Mouse (Mus musculus) frontal cortex, postnatal 36 days (tissue): ENCODE measurements at regions not wholly inside any gene's neighbourhood (a gene's known extent, or its start where the extent isn't known, plus 50 kb on each side); places are given as distances from the start of the nearest gene placed in this dataset.

Experiments used
- DNase-seq, 2 experiments: peaks; one replicate each; pipeline ENCODE4 v3.0.0; 2022; ENCODE audit warnings: low spot score in 2 of 2

DNA sequence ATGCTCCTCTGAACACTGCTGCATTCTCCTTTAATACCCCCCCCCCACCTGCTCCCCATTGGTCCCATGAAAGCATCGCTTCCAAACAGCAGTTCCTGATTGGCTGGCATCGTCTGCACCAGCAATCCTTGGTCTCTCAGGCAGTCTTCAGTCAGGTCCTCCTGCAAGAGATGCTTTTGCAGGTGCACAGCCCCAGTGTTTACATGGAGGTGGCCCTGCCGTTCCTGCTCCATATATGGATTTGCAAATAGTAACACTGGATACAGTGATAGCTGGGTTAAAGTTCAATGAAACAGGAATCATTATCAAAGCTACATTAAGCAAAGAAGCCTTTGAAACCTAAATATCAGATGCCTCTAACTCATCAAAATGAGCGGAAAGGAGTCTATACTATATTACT lies 170.1 kb upstream of the Fat1 start:
- no peak for DNase-seq

- DNase-seq, result no peak
These were observed 169.6 kb upstream of the Fat1 start for GRCm38 (mm10) chr8:44765677-44766076.

DNA sequence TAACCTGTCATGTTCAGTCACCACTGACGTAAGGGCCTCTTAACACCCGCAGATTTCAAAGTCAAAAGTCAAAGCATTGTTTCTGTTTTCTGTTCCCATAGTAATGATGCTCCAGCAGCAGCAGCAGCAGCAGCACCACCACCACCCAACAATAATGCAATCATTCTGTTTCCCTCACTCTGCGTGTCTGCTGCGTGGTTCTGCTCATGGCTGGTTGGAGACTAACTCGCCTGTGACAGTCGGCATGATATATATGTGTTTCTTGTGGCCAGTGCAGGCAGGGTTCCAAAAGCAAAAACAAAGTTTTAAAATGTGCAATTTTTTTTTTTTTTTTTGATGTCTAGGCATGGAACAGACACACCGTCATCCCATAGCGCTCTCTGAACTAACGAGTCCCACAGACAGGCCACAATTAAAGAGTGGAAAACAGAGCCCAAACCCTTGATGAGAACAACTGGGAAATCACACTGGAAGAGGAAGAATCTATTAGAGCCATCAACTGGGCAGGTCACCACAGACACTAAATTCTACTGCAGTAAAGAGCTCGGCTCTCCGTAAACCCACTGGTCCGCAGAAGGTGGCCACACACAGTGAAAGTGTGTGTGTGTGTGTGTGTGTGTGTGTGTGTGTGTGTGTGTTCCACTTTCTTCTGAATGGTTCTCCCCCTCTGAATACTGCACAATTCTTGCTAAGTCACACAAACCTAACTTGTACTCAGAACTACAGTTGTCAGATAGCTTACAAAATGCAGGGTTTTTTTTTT lies 169.0 kb upstream of the Fat1 start:
- no peak for DNase-seq

DNA sequence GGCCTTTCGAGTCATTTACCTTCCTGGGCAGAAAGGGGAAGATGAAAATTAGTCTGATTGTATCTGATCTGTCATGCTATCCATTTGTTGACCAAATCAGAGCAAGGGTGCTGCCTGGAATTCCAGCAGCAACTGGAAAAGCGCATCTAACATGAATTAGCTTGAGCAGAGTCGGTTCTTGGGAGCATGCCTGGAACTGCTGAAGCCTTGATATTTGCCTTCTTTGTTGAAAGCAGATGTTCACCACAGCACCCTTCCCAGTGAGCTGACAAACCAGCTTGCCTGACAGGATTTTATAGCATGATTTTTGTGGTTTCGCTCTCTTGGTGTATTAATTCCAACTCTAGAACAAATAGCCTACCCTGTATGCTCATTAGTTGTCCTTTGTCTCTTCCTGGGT lies 168.0 kb upstream of the Fat1 start:
- no peak for DNase-seq

GRCm38 (mm10) chr8:44779212-44779611 lies 156.0 kb upstream of the Fat1 start:
- no peak for DNase-seq

DNA sequence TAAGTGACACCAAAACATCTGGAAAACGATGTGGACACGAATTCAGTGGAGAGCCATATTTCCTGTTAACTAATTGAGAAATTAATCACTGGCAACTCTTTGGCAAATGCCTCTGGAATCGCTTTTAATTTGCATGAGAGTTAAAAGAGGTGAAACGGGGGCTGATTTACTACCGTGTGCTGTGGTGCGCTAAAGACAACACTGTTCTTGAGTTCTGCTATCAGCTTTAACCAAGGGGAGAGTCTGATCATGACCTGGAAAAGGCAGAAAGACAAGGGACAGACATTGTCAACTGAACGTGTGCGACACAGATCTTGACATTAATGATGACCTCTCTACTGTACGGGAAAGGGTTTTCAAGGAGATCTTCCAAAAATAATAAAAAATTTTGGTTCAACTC lies 152.8 kb upstream of the Fat1 start:
- no peak for DNase-seq

DNA sequence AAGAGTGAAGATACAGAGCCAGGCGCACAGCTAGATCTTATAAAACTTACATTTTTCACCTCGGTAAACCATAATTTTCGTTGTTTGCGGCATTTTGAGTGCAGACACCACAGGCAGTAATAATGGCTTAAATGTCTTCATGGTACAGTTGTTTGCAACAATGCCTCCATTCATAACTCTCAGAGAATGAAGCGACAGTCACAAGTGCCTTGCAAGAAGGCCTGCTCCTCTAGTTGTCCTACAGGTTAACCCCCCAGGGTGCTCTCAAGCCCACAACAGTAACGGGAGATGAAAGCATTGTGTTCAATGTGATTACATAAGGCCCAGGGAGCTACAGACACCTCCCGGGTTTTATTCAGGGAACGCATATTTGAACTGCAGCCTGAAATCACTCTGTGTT lies 150.1 kb upstream of the Fat1 start:
- no peak for DNase-seq

DNA sequence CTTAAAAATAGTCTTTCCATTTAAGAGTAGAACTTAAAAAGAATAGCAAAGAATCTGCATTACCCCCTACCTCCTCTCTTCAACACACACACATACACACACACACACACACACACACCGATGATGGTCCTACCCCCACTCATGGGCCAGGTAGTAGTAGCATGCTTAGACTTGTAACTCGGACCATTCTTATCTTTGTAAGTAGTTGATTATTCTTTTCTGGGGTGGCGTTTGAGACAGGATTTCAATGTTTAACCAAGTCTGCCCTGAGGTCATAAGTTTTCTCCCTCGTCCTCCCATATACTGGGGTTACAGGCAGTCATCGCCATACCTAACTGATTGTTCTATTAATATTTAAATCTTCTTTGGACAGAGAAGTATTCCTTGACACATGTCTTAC lies 148.5 kb upstream of the Fat1 start:
- no peak for DNase-seq

- DNase-seq, result no peak
These were observed 147.0 kb upstream of the Fat1 start for GRCm38 (mm10) chr8:44788290-44788689.

DNA sequence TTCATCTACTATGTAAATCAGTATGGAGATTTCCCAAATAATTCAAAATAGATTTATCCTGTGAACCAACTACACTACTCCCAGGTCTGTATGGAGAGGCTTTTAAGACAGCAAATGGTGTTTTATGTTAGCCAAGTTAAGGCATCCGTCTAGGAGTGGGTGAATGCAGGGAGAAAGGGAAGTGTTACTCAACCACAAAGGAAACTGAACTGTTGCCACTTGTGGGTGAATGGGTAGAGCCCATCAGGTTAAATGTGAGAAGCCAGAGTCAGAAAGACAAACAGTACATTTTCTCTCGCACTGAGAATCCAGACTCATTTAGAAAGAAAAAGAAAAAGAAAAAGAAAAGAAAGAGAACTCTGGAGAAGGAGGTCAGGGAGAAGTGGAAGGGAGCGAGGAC lies 135.7 kb upstream of the Fat1 start:
- no peak for DNase-seq

DNA sequence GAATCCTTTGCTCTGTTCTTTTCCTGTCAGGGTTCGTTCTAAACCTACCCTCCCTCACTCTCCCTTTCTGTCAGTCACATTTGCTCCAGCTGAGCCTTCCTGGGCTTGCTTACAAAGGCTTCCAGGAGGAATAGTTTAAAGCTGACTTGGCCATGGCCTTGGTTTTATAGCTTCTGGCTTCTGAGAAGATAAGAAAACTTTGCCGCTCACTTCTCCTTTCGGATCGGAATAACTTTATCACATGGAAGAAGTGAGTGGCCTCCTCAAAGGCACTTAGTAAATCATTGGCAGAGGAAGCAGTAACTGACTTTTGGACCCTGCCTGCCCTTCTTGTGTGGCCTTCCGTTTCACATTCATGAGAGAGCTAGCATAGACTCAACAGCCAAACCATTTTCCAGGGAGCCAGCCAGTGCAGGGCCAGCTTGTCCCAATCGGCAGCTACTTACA lies 134.4 kb upstream of the Fat1 start:
- no peak for DNase-seq

- DNase-seq, result no peak
These were observed 133.5 kb upstream of the Fat1 start for GRCm38 (mm10) chr8:44801604-44802206.

- no peak for DNase-seq
These were observed 132.9 kb upstream of the Fat1 start for GRCm38 (mm10) chr8:44802331-44802730.

- no peak for DNase-seq
These were observed 130.7 kb upstream of the Fat1 start for GRCm38 (mm10) chr8:44804414-44805178.

GRCm38 (mm10) chr8:44805179-44805815 lies 129.9 kb upstream of the Fat1 start:
- no peak for DNase-seq

- DNase-seq, result no peak
These were observed 122.9 kb upstream of the Fat1 start for GRCm38 (mm10) chr8:44812360-44812759.

GRCm38 (mm10) chr8:44817532-44818157 lies 117.6 kb upstream of the Fat1 start:
- DNase-seq, result no peak

DNA sequence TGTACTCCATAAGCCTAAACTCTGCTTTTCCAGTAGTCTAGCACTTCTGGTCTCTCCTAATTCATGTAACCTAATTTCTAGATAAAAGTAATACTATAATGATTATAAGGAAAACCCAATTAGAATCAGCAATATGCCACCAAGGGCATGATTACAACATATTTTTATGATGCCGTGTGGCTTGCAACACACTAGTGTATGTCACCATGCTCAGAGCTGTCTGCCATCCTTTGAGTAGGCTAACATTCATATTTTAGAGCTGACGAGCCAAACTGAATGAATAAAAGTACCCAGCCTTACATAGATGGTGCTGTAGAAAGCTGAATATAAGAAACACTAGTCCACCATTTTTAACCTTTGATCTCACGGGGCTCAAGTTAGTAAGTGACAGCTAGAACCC lies 116.0 kb upstream of the Fat1 start:
- no peak for DNase-seq

DNA sequence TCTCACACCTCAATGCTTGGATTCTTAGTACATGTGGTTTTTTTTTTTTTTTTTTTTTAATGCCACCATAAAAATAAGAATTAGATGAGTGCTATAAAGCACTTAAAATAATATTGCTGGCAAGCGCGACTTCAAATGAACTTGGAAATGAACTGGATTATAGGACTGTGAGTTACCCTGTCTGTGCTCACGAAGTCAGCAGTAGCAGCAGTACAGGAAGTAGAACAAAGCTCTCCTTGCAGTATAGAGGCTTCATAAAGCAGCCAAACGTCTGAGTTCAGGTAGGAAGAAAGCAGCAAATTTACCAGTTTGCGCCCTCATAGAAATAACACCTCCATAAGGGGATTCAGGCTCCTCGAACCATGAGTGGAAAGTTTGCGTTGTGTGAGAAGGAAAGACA lies 115.6 kb upstream of the Fat1 start:
- DNase-seq, result no peak

DNA sequence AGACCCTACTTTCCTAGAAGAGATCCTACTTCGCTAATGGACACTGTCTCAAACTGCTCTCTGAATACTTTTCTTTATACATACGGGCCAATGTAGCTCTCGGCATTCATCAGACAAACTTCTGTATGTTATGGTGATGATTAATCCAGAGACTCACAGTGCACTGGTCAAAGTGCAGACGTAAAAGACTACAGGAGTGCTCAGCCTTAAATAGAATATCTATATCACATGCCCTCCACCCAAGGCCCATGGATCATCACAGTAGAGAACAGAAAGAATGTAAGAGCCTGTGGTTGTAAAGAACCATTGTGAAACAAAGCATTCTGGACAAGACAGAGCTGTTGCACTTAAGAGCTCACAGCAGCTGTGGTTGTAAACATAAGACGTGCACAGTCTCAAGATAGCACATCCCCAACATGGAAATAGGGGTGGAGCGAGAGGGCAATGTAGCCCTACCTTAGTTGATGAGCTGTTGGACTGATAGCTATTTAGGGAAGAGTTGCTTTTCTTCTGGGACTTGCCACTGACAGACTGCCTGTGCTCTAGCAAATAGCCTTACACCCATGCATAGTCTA lies 110.0 kb upstream of the Fat1 start:
- DNase-seq, result no peak

DNA sequence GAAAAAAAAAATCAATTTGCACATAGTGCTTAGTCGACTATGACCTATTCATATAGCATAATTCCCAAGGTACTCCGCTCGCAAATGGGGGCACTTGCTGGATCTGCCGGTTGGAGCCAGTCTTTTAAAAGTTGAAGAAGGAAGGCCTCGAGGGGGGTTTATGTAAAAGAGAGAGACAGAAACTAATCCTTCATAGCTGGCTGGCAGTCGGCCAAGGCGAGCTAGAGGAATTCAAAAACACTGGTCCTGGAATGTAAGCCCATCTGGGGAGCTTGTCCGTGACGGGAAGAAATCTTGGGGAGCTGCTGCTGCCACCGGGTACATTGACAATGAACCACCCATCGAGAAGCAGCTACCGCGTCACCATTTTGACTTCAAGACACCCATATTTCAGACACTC lies 108.3 kb upstream of the Fat1 start:
- DNase-seq, result peak; percentile 15 to 21

DNA sequence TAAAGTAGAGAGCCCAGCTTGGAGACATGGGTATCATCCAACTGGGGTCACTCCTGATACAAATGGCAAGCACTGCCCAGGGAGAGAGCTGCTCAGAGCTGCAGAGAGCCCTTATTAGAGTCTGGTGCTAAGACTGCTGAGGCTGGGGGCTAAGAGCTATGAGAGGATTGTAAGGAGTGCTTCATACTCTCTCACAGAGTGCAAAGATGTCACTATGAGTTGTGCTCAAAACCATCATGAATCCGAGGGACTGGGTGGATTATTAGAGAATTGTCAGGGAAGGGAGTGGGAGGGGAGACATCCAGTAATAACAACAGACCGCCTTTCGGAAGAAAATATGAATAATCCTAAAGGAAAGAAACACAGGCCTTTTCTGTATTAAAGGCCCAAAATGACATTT lies 107.2 kb upstream of the Fat1 start:
- DNase-seq, result no peak
